Mouse (Mus musculus): ENCODE data around the gene Dnah8. TPM values are rescaled to one million over a fixed set of nuclear protein-coding genes. Genes with fewer than 3 reads are reported as not detected.

The Dnah8 gene
- polyA plus RNA-seq, 1 experiment from 2014 or later, result 3.1 TPM

- WGBS (ENCODE audit: insufficient replicate concordance), result 73% methylated on average over 15 of the region's 15 CpGs
- Histone ChIP-seq H3K9me3 (replicated peaks) (no peaks in the 10 kb centered on the region), H3K9ac (no peak overlapping the region), H3K36me3 (no peaks in the 10 kb centered on the region), H3K4me2 (no peak overlapping the region), H3K27ac (no peak overlapping the region), H3K4me3 (no peak overlapping the region), H3K4me1 (no peaks in the 10 kb centered on the region), H3K27me3 (replicated peaks) (no peaks in the 10 kb centered on the region)
- ATAC-seq, result no peak
Observed at GRCm38 (mm10) chr17:30808866-30809660, 184.9 kb downstream of the Dnah8 start.

- H3K36me3 ChIP-seq, result no peaks in the 10 kb centered on the region
- no peak overlapping the region for H3K27ac ChIP-seq
- no peak overlapping the region for H3K4me3 ChIP-seq
- no peak overlapping the region for H3K4me2 ChIP-seq
- no peak for ATAC-seq
- no peaks in the 10 kb centered on the region for H3K9me3 ChIP-seq (replicated peaks)
- 73% methylated on average over 16 of the region's 16 CpGs for WGBS (ENCODE audit: insufficient replicate concordance)
- no peaks in the 10 kb centered on the region for H3K4me1 ChIP-seq
- H3K27me3 ChIP-seq (replicated peaks), result no peaks in the 10 kb centered on the region
- no peak overlapping the region for H3K9ac ChIP-seq
Observed at GRCm38 (mm10) chr17:30809926-30810660, 185.9 kb downstream of the Dnah8 start.

- no peak overlapping the region for H3K4me2 ChIP-seq
- ATAC-seq, result no peak
- no peaks in the 10 kb centered on the region for H3K4me1 ChIP-seq
- H3K4me3 ChIP-seq, result no peak overlapping the region
- H3K27me3 ChIP-seq (replicated peaks), result no peaks in the 10 kb centered on the region
- H3K27ac ChIP-seq, result no peak overlapping the region
- WGBS (ENCODE audit: insufficient replicate concordance), result 84% methylated on average over 5 of the region's 5 CpGs
- H3K9ac ChIP-seq, result no peak overlapping the region
- H3K36me3 ChIP-seq, result no peaks in the 10 kb centered on the region
- H3K9me3 ChIP-seq (replicated peaks), result no peaks in the 10 kb centered on the region
Observed at GRCm38 (mm10) chr17:30818543-30818942, 194.4 kb downstream of the Dnah8 start.

- WGBS (ENCODE audit: insufficient replicate concordance), result 74% methylated on average over 8 of the region's 8 CpGs
Observed at GRCm38 (mm10) chr17:30819134-30819533, 195.0 kb downstream of the Dnah8 start.

GRCm38 (mm10) chr17:30821115-30821514, 197.0 kb downstream of the Dnah8 start:
- ATAC-seq, result no peak

More at GRCm38 (mm10) chr17:30819134-30819533, 195.0 kb downstream of the Dnah8 start:
- H3K4me1 ChIP-seq, result no peaks in the 10 kb centered on the region
- H3K36me3 ChIP-seq, result no peaks in the 10 kb centered on the region
- no peak overlapping the region for H3K9ac ChIP-seq
- H3K9me3 ChIP-seq (replicated peaks), result no peaks in the 10 kb centered on the region
- H3K4me3 ChIP-seq, result no peak overlapping the region
- H3K4me2 ChIP-seq, result no peak overlapping the region
- no peaks in the 10 kb centered on the region for H3K27me3 ChIP-seq (replicated peaks)
- no peak overlapping the region for H3K27ac ChIP-seq
- no peak for ATAC-seq

GRCm38 (mm10) chr17:30824473-30824872, 200.3 kb downstream of the Dnah8 start:
- WGBS (ENCODE audit: insufficient replicate concordance), result 70% methylated on average over 7 of the region's 7 CpGs
- no peaks in the 10 kb centered on the region for H3K36me3 ChIP-seq
- no peak overlapping the region for H3K9ac ChIP-seq
- no peaks in the 10 kb centered on the region for H3K27me3 ChIP-seq (replicated peaks)
- H3K4me3 ChIP-seq, result no peak overlapping the region
- ATAC-seq, result no peak
- no peaks in the 10 kb centered on the region for H3K4me1 ChIP-seq
- H3K27ac ChIP-seq, result no peak overlapping the region
- no peak overlapping the region for H3K4me2 ChIP-seq
- no peaks in the 10 kb centered on the region for H3K9me3 ChIP-seq (replicated peaks)

More at GRCm38 (mm10) chr17:30821115-30821514, 197.0 kb downstream of the Dnah8 start:
- WGBS (ENCODE audit: insufficient replicate concordance), result 36% methylated on average over 6 of the region's 6 CpGs
- Histone ChIP-seq H3K4me3 (no peak overlapping the region), H3K9me3 (replicated peaks) (no peaks in the 10 kb centered on the region), H3K27me3 (replicated peaks) (no peaks in the 10 kb centered on the region), H3K9ac (no peak overlapping the region), H3K27ac (no peak overlapping the region), H3K36me3 (no peaks in the 10 kb centered on the region), H3K4me1 (no peaks in the 10 kb centered on the region), H3K4me2 (no peak overlapping the region)

GRCm38 (mm10) chr17:30825731-30826304, 201.7 kb downstream of the Dnah8 start:
- H3K9ac ChIP-seq, result no peak overlapping the region
- H3K36me3 ChIP-seq, result no peaks in the 10 kb centered on the region
- ATAC-seq, result no peak
- H3K27ac ChIP-seq, result no peak overlapping the region
- WGBS (ENCODE audit: insufficient replicate concordance), result 44% methylated on average over 11 of the region's 11 CpGs
- H3K4me2 ChIP-seq, result no peak overlapping the region
- no peak overlapping the region for H3K4me3 ChIP-seq
- no peaks in the 10 kb centered on the region for H3K9me3 ChIP-seq (replicated peaks)
- no peaks in the 10 kb centered on the region for H3K4me1 ChIP-seq
- H3K27me3 ChIP-seq (replicated peaks), result no peaks in the 10 kb centered on the region

GRCm38 (mm10) chr17:30831170-30831569, 207.0 kb downstream of the Dnah8 start:
- H3K9ac ChIP-seq, result no peak overlapping the region
- no peak overlapping the region for H3K4me3 ChIP-seq
- H3K4me1 ChIP-seq, result peaks cover 6% of the 10 kb centered on the region
- H3K36me3 ChIP-seq, result no peaks in the 10 kb centered on the region
- no peak for ATAC-seq
- no peaks in the 10 kb centered on the region for H3K27me3 ChIP-seq (replicated peaks)
- H3K27ac ChIP-seq, result no peak overlapping the region
- WGBS (ENCODE audit: insufficient replicate concordance), result 84% methylated on average over 2 of the region's 2 CpGs
- no peak overlapping the region for H3K4me2 ChIP-seq
- H3K9me3 ChIP-seq (replicated peaks), result 0 out of 2 replicates have a peak, but pooled peaks cover 10% of the 10 kb centered on the region

GRCm38 (mm10) chr17:30835419-30835818, 211.3 kb downstream of the Dnah8 start:
- WGBS (ENCODE audit: insufficient replicate concordance), result 58% methylated on average over 4 of the region's 4 CpGs

GRCm38 (mm10) chr17:30837031-30837430, 212.9 kb downstream of the Dnah8 start:
- Histone ChIP-seq H3K4me1 (peaks cover 6% of the 10 kb centered on the region), H3K4me3 (no peak overlapping the region), H3K27me3 (replicated peaks) (peaks cover 9% of the 10 kb centered on the region; the same call in 1 of the 2 replicates), H3K9ac (no peak overlapping the region), H3K36me3 (no peaks in the 10 kb centered on the region), H3K9me3 (replicated peaks) (no peaks in the 10 kb centered on the region), H3K4me2 (no peak overlapping the region), H3K27ac (no peak overlapping the region)
- no peak for ATAC-seq
- 55% methylated on average over 1 of the region's 1 CpGs for WGBS (ENCODE audit: insufficient replicate concordance)

More at GRCm38 (mm10) chr17:30835419-30835818, 211.3 kb downstream of the Dnah8 start:
- no peak overlapping the region for H3K27ac ChIP-seq
- peaks cover 6% of the 10 kb centered on the region for H3K4me1 ChIP-seq
- H3K9ac ChIP-seq, result no peak overlapping the region
- peaks cover 9% of the 10 kb centered on the region; the same call in 1 of the 2 replicates for H3K27me3 ChIP-seq (replicated peaks)
- 0 out of 2 replicates have a peak, but pooled peaks cover 10% of the 10 kb centered on the region for H3K9me3 ChIP-seq (replicated peaks)
- peak; percentile 40; the same call in 1 of the 2 replicates for ATAC-seq
- no peak overlapping the region for H3K4me3 ChIP-seq
- H3K4me2 ChIP-seq, result no peak overlapping the region
- H3K36me3 ChIP-seq, result no peaks in the 10 kb centered on the region

GRCm38 (mm10) chr17:30840046-30840445, 215.9 kb downstream of the Dnah8 start:
- H3K4me1 ChIP-seq, result peaks cover 6% of the 10 kb centered on the region
- no peak for ATAC-seq
- WGBS (ENCODE audit: insufficient replicate concordance), result 65% methylated on average over 9 of the region's 9 CpGs
- H3K4me2 ChIP-seq, result no peak overlapping the region
- H3K9me3 ChIP-seq (replicated peaks), result no peaks in the 10 kb centered on the region
- no peaks in the 10 kb centered on the region for H3K36me3 ChIP-seq
- H3K4me3 ChIP-seq, result no peak overlapping the region
- no peak overlapping the region for H3K27ac ChIP-seq
- H3K27me3 ChIP-seq (replicated peaks), result peaks cover 9% of the 10 kb centered on the region; the same call in 1 of the 2 replicates
- H3K9ac ChIP-seq, result no peak overlapping the region

GRCm38 (mm10) chr17:30842312-30842711, 218.2 kb downstream of the Dnah8 start:
- H3K27ac ChIP-seq, result no peak overlapping the region
- H3K4me2 ChIP-seq, result no peak overlapping the region
- no peak for ATAC-seq
- no peak overlapping the region for H3K4me3 ChIP-seq
- 22% methylated on average over 6 of the region's 6 CpGs for WGBS (ENCODE audit: insufficient replicate concordance)
- no peak overlapping the region for H3K9ac ChIP-seq
- no peaks in the 10 kb centered on the region for H3K4me1 ChIP-seq
- H3K9me3 ChIP-seq (replicated peaks), result no peaks in the 10 kb centered on the region
- no peaks in the 10 kb centered on the region for H3K36me3 ChIP-seq
- H3K27me3 ChIP-seq (replicated peaks), result peaks cover 9% of the 10 kb centered on the region; the same call in 1 of the 2 replicates
